Mouse (Mus musculus) small intestine, adult 2 months (tissue): ENCODE measurements around the gene Prr14l.

ENCODE experiments used
- CTCF ChIP-seq: fragments of 200-500 bp; IDR thresholded peaks from 2 replicates; pipeline ENCODE4 v1.5.1; 2012; ENCODE audit warnings: low read depth, mild to moderate bottlenecking, control low read depth, inconsistent platforms, low read length, moderate library complexity, mixed read lengths; ENCODE audit not compliant: insufficient replicate concordance, insufficient read length; ENCODE audit errors: extremely low read depth
- POLR2A ChIP-seq: fragments of 200-500 bp; IDR thresholded peaks from 2 replicates; pipeline ENCODE4 v1.6.1; 2012; ENCODE audit warnings: low read depth, mild to moderate bottlenecking, control low read depth, inconsistent platforms, low read length, moderate library complexity

GRCm38 (mm10) chr5:32827009-32827408 is 27.0 kb downstream of the Prr14l start, which contains the start of gene Gm20671:
- no peak for TF ChIP-seq CTCF
- TF ChIP-seq POLR2A: no peak
